Mouse (Mus musculus): Measurements from ENCODE around the gene Irgm1. TPM values are rescaled to one million over a fixed set of nuclear protein-coding genes. Genes with fewer than 3 reads are reported as not detected.
A peak's percentile ranks its signal among the peaks of the same experiment; 100 is the strongest.

Irgm1 gene
- polyA plus RNA-seq, 1 experiment from 2014 or later = 16.3 TPM

DNA sequence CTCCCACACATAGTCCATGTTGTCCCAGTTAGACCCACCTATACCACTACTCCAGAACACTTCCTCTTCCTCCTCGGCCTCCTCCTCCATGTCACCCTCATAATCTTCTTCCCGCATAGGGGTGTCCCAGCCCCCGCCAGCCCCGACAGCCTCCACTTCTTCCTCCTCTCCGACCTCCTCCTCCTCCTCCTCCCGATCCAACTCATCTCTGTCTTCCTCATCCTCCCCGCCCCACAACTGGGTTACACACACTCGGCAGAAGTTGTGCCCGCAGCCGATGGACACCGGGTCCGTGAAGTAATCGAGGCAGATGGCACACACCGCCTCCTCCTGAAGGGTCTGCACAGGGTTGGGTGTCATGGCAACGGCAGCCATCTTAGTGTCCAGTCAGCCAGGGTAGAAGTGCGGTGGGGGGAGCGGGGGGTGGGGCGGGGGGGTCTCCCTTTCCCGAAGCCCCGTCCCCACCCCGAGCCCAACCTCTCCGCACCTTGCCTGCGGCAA is 55.2 kb downstream of the Irgm1 start:
- Histone ChIP-seq H3K4me1 (peaks cover 57% of the 10 kb centered on the region), H3K4me3 (peak overlapping the region; percentile 90), H3K4me2 (peak overlapping the region; percentile 86), H3K36me3 (peaks cover 41% of the 10 kb centered on the region), H3K27ac (peak overlapping the region; percentile 96), H3K9ac (peak overlapping the region; percentile 90), H3K9me3 (replicated peaks) (no peaks in the 10 kb centered on the region), H3K27me3 (replicated peaks) (no peaks in the 10 kb centered on the region)
- ATAC-seq = peak; percentile 3; the same call in 1 of the 2 replicates
- WGBS (ENCODE audit: insufficient replicate concordance) = 2% methylated on average over 23 of the region's 23 CpGs

DNA sequence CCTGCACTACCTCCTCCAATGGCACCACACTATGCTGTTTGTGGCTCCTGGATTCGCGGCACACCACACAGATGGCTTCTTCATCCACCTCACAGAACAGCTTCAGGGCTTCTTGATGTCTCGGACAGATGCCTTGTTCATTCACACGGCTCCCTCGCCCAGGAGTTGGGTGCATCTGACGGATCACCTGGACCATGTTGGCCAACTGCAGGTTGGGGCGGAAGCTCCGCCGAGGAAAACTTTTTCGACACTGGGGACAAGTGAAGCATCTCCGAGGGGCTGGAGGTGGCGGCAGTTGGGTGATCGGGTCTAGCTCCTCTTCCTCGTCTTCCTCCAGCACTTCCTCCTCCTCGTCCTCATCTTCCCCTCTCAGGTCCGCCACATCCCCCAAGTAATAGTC is 55.6 kb downstream of the Irgm1 start:
- Histone ChIP-seq H3K4me1 (peaks cover 57% of the 10 kb centered on the region), H3K27ac (peak overlapping the region; percentile 96), H3K9ac (peak overlapping the region; percentile 90)

DNA sequence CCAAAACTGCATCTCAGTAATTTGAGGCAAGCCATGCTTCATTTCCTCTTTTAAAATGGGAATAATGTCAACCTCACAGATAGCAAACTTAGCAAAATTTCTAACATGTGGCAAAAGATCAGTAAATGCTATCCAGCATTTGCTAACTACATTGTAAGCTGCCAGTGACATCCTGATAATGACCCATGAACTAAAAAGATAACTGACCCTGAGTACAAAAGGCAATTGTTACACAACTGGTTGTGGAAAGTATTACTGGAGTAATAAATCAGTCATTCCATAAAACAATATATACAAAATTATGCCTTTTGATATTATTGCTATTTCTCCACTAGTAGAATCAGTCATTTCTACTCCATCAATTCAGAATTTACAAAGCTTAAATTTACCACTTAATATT is 57.7 kb downstream of the Irgm1 start:
- Histone ChIP-seq H3K9ac (no peak overlapping the region), H3K36me3 (peaks cover 67% of the 10 kb centered on the region), H3K4me1 (peaks cover 41% of the 10 kb centered on the region), H3K27ac (no peak overlapping the region), H3K4me3 (no peak overlapping the region), H3K4me2 (no peak overlapping the region), H3K27me3 (replicated peaks) (no peaks in the 10 kb centered on the region), H3K9me3 (replicated peaks) (no peaks in the 10 kb centered on the region)
- ATAC-seq = no peak

More for the DNA sequence above, 55.6 kb downstream of the Irgm1 start:
- Histone ChIP-seq H3K4me3 (peak overlapping the region; percentile 90), H3K9me3 (replicated peaks) (no peaks in the 10 kb centered on the region), H3K36me3 (peaks cover 46% of the 10 kb centered on the region), H3K27me3 (replicated peaks) (no peaks in the 10 kb centered on the region), H3K4me2 (peak overlapping the region; percentile 86)
- ATAC-seq = no peak
- WGBS (ENCODE audit: insufficient replicate concordance) = 63% methylated on average over 16 of the region's 16 CpGs

Other genes starting within 250 kb of the Irgm1 start
- gene Rack1, start 71.4 kb downstream of the Irgm1 start, polyA plus RNA-seq (2016; fragmentation: Nextera tagmentation; extraction: Ambion mirVana) = 735 and 768 TPM in 2 replicates
- gene Trim41, start 54.3 kb downstream of the Irgm1 start, polyA plus RNA-seq (2016; fragmentation: Nextera tagmentation; extraction: Ambion mirVana) = 2.1 and 2.3 TPM in 2 replicates
- not detected in 2 replicates for gene Trim7, start 45.5 kb downstream of the Irgm1 start, polyA plus RNA-seq (2016; fragmentation: Nextera tagmentation; extraction: Ambion mirVana)
- 4.1 and 5.0 TPM in 2 replicates for gene Gm12184, start 45.0 kb downstream of the Irgm1 start, polyA plus RNA-seq (2016; fragmentation: Nextera tagmentation; extraction: Ambion mirVana)
- 0.19 and 0.33 TPM in 2 replicates for gene Gm5431, start 30.5 kb upstream of the Irgm1 start, polyA plus RNA-seq (2016; fragmentation: Nextera tagmentation; extraction: Ambion mirVana)
- 1.2 and 2.2 TPM in 2 replicates for gene Psme2b, start 74.5 kb upstream of the Irgm1 start, polyA plus RNA-seq (2016; fragmentation: Nextera tagmentation; extraction: Ambion mirVana)
- 0.07 TPM in 1 of 2 replicates, not detected in the other for gene Olfr56, start 107.2 kb upstream of the Irgm1 start, polyA plus RNA-seq (2016; fragmentation: Nextera tagmentation; extraction: Ambion mirVana)
- 0.50 and 0.89 TPM in 2 replicates for gene 9930111J21Rik1, start 107.7 kb upstream of the Irgm1 start, polyA plus RNA-seq (2016; fragmentation: Nextera tagmentation; extraction: Ambion mirVana)
- gene Gm12185, start 120.5 kb upstream of the Irgm1 start, polyA plus RNA-seq (2016; fragmentation: Nextera tagmentation; extraction: Ambion mirVana) = 0.02 TPM in 1 of 2 replicates, not detected in the other
- gene Tgtp1, start 122.5 kb upstream of the Irgm1 start, polyA plus RNA-seq (2016; fragmentation: Nextera tagmentation; extraction: Ambion mirVana) = 0.07 and 0.11 TPM in 2 replicates
- gene 9930111J21Rik2, start 179.6 kb upstream of the Irgm1 start, polyA plus RNA-seq (2016; fragmentation: Nextera tagmentation; extraction: Ambion mirVana) = 0.71 and 0.88 TPM in 2 replicates
- 0.12 and 0.15 TPM in 2 replicates for gene Tgtp2, start 192.5 kb upstream of the Irgm1 start, polyA plus RNA-seq (2016; fragmentation: Nextera tagmentation; extraction: Ambion mirVana)
- gene Ifi47, start 204.9 kb upstream of the Irgm1 start, polyA plus RNA-seq (2016; fragmentation: Nextera tagmentation; extraction: Ambion mirVana) = 7.0 and 7.2 TPM in 2 replicates
- not detected in 2 replicates for gene Olfr1396, start 243.2 kb upstream of the Irgm1 start, polyA plus RNA-seq (2016; fragmentation: Nextera tagmentation; extraction: Ambion mirVana)